Mouse (Mus musculus) gastrocnemius, postnatal 10 days (tissue): ENCODE measurements around the gene Ankrd33. TPM values are rescaled to one million over a fixed set of nuclear protein-coding genes. Genes with fewer than 3 reads are reported as not detected.
A peak's percentile ranks its signal among the peaks of the same experiment; 100 is the strongest.
"Not testable (repeated sequence)": the region's sequence is repeated elsewhere in the genome, so short reads cannot be mapped to it uniquely, and the experiment has no call there.

ENCODE experiments used
- DNase-seq: peaks from one replicate; pipeline ENCODE4 v3.0.0; 2021; ENCODE audit warnings: mixed read lengths
- total RNA-seq, 2 experiments: library from RNA; stranded (reverse); gene quantifications; 2 replicates each; pipeline ENCODE4 v1.2.3; 2021

Gene Ankrd33
- total RNA-seq, 2 experiments from 2014 or later, result not detected

- DNase-seq, result no peak
Measured at GRCm38 (mm10) chr15:101086956-101087355, 28.6 kb upstream of the Ankrd33 start.

- no peak for DNase-seq
Measured at GRCm38 (mm10) chr15:101088291-101088690, 27.3 kb upstream of the Ankrd33 start.

GRCm38 (mm10) chr15:101091551-101091950 lies 24.0 kb upstream of the Ankrd33 start:
- no peak for DNase-seq

- DNase-seq, result no peak
Measured at GRCm38 (mm10) chr15:101092121-101092828, 23.3 kb upstream of the Ankrd33 start.

- DNase-seq, result no peak
Measured at GRCm38 (mm10) chr15:101092829-101093648, 22.5 kb upstream of the Ankrd33 start.

GRCm38 (mm10) chr15:101093988-101094387 lies 21.6 kb upstream of the Ankrd33 start:
- DNase-seq, result no peak

DNA sequence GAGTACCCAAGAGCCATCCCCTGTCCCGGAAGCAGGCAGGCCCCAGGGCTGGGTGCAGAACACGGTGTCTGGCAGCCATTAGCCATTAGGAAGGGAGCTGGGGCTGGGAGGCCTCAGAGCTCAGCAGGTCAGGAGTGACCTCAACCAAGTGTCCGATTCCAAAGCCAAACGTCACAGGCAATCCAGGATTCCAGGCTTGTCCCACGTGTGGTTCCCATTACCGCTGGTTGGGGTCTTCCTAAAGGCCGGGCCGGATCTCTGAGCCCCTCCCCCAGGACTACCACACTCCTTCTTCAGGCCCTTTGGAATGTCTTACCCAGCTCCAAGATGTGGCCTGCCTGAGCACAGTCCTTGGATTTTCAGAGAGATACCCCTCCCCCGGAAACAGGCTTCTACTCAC lies 20.6 kb upstream of the Ankrd33 start:
- DNase-seq, result no peak

DNA sequence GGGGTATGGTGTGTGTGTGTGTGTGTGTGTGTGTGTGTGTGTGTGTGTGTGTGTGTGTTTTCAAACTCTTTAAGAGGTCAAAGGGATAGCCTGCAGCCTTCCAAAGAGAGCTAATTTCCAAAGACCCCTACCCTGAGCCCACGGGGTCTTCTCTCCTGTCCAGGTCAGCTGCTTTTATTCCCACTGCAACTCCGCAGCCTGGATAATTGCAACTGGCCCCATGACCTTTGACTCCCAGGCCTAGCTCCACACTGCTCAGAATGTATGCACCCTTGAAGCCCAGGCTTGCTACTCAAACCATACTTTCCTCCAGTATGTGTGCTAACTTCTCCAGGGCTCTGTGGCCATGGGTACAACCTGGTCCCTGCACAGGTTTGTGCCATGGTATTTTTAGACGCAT lies 20.2 kb upstream of the Ankrd33 start:
- DNase-seq, result no peak

DNA sequence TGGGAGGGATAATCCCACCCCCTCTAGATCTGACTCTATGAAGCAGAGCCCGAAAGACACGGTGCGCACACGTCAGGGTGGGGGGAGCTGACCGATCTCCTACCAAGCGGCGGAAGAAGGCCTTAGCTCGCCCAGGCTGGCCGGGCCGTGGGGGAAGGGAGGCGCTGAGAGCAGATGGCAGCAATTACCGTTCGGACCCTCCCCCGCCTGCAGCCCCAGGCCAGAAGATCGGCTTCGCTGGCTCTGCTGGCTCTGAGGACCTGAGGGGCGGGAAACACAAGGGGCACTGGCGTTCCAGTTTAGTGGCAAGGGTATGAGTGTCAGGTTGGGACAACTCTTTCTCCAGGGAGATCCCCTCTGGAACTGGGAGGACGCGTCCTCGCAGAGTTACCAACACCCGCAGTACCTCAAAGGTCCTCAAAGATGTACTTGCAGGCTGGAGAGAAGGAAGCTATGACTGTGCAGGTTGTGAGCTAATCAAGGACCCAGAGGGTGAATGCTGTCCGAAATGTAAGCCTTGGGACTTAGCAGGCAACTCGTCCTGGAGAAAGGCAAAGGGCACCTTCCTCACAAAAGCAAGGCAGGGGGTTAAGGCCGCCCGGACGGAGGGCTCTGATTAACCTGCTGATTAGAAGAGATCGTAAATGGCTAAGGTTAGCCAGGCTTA lies 17.4 kb upstream of the Ankrd33 start:
- DNase-seq, result peak; percentile 48

DNA sequence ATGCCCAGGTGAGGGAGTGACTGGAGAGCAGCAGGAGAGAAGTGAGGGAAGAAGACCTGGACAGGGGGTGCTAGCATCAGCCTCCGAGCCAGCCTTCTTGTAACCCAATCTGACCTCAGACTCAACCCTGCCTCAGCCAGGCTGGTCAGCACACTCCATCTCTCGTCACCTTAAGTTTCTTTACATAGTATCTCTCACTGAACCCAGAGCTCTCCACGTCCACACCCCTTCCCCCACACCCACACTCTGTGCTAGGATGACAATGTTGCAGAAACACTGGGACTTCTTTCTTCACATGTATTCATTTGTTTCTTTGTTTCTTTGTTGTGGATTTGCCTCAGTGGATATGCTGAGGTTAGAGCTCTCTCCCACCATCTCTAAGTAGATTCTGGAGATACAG lies 14.6 kb upstream of the Ankrd33 start:
- no peak for DNase-seq

- no peak for DNase-seq
Measured at GRCm38 (mm10) chr15:101103605-101104304, 11.8 kb upstream of the Ankrd33 start.

DNA sequence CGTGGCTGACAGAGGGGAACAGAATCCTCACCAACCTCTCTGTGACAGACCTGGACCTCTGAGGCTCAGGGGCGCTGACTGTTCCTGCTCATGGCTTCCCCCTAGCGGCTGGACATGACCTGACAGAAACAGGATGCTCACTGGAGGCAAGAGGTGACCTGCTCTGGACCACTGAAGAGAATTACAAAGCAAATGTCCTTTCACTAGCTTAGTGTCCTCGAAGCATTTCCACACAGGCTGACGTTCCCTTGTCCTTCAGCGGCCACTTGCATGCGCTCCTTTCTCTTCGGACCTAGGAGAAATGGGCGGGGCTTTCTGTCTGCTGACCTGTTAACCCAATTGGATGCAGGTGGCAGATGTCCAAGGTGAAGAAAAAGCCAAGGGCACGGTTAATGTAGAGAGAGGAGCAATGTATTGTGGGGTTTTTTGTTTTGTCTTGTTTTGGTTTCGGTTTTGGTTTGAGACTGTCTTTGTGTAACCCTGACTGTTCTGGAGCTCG lies 10.0 kb upstream of the Ankrd33 start:
- peak; percentile 82 for DNase-seq

DNA sequence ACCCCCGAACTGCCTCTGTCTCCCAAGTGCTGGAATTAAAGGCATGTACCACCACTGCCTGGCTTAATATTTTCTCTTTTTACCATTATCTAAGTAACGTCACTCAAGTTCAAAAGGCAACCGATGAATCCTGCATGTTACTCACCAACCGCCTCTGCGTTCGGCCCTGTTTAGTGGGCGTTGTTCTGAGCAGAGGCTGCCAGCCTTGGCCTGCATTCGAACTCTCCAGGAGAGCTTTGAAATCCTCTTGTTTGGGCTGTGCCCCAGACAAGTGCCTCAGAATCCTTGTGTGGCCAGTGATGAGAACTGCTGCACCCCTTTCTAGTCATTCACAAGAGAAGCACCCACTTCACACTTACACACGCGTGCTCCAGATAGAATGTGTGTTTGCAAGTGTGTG lies 9.5 kb upstream of the Ankrd33 start:
- no peak for DNase-seq

- DNase-seq, result no peak
Measured at GRCm38 (mm10) chr15:101107906-101108671, 7.5 kb upstream of the Ankrd33 start.

GRCm38 (mm10) chr15:101113176-101113575 lies 2.4 kb upstream of the Ankrd33 start:
- no peak for DNase-seq

DNA sequence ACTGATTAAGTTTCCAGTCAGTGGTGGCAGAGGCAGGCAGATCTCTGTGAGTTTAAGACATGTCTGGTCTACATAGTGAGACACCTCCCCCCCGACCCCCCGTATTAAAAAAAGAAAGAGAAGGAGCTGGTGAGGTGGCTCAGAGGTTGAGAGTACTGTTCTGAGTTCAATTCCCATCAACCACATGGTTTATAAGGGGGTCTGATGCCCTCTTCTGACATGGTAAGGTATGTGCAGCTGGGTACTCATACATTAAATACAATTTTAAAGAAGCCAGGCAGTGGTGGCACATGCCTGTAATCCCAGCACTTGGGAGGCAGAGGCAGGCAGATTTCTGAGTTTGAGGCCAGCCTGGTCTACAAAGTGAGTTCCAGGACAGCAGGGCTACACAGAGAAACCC lies 1.8 kb upstream of the Ankrd33 start:
- DNase-seq, result not testable (repeated sequence)

DNA sequence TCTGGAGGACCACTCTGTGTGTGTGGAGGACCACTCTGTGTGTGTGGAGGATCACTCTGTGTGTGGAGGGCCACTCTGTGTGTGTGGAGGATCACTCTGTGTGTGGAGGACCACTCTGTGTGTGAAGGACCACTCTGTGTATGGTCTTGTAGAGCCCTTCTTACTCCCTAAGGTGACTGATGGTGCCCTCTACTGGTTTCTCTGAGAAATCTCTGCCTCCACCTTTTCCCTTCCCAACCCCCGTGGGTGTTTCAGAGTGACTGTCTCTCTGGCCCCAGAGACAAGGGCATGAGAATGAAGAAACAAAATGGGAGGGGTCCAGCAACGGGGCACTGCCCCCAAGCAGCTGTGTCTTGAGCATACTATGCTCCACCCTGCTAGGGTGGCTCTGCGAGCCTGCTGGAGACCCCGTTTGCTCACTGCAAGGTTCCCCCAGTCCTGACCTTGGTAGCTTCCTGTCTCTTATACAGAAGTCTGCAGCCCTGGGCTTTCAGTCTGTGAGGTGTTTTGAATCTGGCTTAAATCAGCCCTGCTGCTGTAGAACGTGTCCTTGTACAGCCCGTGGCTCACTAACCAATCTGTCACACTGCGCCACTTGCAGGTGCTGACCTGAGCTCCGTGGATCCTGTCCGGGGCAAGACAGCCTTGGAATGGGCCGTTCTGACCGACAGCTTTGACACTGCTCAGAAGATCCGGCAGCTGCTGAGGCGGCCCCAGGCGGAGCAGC lies 3.0 kb downstream of the Ankrd33 start:
- no peak for DNase-seq

DNA sequence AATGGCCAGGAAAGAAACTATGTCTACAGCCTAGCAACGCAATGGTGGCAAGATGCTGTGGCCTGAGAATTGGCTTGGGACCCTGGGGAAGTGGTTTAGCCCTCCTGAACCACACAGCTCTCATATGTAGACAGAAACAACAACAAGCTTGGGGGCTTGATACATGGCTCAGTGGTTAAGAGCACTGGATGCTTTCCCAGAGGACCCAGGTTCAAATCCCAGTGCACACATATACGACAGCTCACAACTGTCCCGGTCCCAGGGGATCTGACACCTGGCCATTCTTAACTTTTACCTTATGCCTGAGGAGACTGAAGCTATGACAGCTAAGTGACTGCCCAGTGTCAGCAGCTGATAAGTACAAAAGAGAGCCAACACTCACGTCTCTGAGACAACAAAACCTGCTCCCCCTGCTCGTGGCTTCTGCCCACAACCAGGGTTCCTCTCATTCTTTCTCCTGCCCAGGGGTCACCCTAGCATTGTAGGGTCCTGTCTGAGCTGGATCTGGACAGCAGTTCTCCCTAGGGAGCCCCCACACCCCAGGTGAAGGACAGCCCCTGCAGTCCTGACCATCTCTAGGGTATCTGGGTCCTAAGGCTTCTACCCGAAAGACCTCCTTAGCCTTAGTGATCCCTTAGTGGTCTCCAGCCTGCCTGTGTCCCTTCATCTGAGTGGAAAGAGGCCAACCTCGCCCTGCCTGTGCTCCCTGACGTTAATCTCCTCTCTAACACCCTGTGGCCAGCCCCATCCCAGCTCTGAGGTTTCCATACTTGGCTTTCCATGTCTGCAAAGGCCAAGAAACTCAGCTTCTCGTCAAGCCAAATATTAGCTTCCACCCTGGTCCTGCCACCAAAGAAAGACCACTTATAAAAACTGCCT lies 6.1 kb downstream of the Ankrd33 start:
- no peak for DNase-seq

- no peak for DNase-seq
Measured at GRCm38 (mm10) chr15:101122290-101122589, 6.7 kb downstream of the Ankrd33 start.

DNA sequence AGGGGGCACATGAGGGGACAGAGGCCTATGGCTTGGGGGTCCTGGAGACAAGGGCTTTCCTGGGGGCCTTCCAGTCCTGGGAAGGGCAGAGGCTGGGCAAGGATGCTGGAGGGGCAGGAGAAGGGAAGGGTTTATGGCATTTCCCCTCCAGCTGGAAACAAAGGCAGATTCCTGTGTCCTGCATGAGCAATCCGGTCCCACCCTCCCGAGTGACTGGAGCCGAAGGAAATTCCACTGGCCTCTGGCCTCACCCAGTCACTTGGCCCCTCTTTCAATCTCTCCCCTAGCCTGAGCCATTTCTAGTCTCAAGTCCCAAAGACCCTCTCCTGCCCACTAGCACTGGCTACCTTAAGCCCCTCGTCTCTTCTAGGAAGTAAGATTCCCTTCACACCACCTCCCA lies 7.6 kb downstream of the Ankrd33 start:
- DNase-seq, result no peak
